Mouse (Mus musculus) midbrain, embryonic 16.5 days (tissue): ENCODE measurements at regions not wholly inside any gene's neighbourhood (a gene's known extent, or its start where the extent isn't known, plus 50 kb on each side); places are given as distances from the start of the nearest gene placed in this dataset.

Experiments
- ATAC-seq: fragments of 200-750 bp; cut with Nextera tagmentation; 2 replicates; pipeline ENCODE4 v1.8.0; 2017; ENCODE audit warnings: moderate TSS enrichment
- H3K27ac ChIP-seq: fragments of 300-500 bp; sonication (generic); 2 replicates; pipeline ENCODE4 v1.5.1; 2014; ENCODE audit warnings: mild to moderate bottlenecking, low read length, mixed read lengths
- H3K27me3 ChIP-seq: fragments of 300-500 bp; sonication (generic); 2 replicates; pipeline ENCODE4 v1.6.1; 2014; ENCODE audit warnings: low read depth, low read length, mixed read lengths; ENCODE audit not compliant: control insufficient read depth, insufficient read depth
- H3K36me3 ChIP-seq: fragments of 300-500 bp; sonication (generic); 2 replicates; pipeline ENCODE4 v1.6.1; 2014; ENCODE audit warnings: mild to moderate bottlenecking, low read length, moderate library complexity, mixed read lengths; ENCODE audit not compliant: control insufficient read depth, insufficient read depth
- H3K4me1 ChIP-seq: fragments of 300-500 bp; sonication (generic); 2 replicates; pipeline ENCODE4 v1.6.1; 2014; ENCODE audit warnings: mild to moderate bottlenecking, low read length, mixed read lengths; ENCODE audit not compliant: control insufficient read depth, insufficient read depth
- H3K4me2 ChIP-seq: fragments of 300-500 bp; sonication (generic); 2 replicates; pipeline ENCODE4 v1.6.1; 2014; ENCODE audit warnings: mild to moderate bottlenecking, low read length, mixed read lengths
- H3K4me3 ChIP-seq: fragments of 300-500 bp; sonication (generic); 2 replicates; pipeline ENCODE4 v1.5.1; 2014; ENCODE audit warnings: low read depth, mild to moderate bottlenecking, low read length, moderate library complexity, mixed read lengths
- H3K9ac ChIP-seq: fragments of 300-500 bp; sonication (generic); 2 replicates; pipeline ENCODE4 v1.6.1; 2014; ENCODE audit warnings: low read depth, low read length, mixed read lengths
- H3K9me3 ChIP-seq: fragments of 300-500 bp; sonication (generic); replicated peaks from 2 replicates; pipeline ENCODE4 v1.6.1; 2014; ENCODE audit warnings: mild to moderate bottlenecking, low read length, mixed read lengths; ENCODE audit not compliant: control insufficient read depth, poor library complexity, severe bottlenecking
- WGBS: fragments of 180-500 bp; shearing (Covaris S2); extraction: QIAGEN DNeasy Blood & Tissue Kit; methylation state at CpG from one replicate; pipeline ENCODE4 v1.1.7; 2014; 5-methylcytosine and 5-hydroxymethylcytosine counted together

DNA sequence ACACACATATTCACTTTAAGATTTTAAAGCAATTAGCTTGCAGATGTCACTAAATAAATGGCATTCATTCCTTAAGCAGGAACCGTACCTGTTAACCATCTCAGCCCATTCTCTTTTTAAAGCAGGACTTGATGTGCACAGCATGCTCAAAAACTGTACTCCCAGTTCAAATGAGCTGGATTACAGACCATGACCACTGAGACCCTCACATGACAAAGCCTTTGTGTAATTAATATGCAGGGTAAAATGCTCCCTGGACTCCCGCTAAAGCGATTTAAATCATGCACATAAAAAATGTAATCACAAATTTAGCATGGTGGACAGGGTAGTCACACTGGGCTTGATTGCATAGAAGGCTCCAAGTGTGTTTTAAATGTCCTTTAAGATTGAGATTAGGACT, 547.2 kb downstream of the Nr4a2 start:
- ATAC-seq, result no peak

DNA sequence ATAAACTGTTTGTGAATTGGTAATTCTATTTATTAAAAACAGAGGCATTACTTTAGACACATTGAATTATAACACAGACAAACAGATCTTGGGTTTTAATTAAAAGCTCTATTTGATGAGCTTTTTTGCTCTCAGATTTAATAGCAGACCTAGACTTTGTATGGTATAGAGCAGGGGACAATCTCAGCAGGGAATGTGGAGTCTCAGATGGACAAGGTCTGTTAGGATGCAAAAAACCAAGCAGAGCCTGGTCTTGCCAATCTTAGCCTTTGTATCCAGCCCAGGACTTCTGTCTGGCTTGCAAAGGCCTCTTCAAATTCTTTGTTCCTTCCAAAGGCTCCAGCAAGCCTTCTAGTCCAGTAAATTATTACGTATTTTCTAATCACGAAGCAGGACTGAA, 551.0 kb downstream of the Nr4a2 start:
- Histone ChIP-seq H3K4me1 (no peaks in the 10 kb centered on the region), H3K4me3 (no peak overlapping the region), H3K27me3 (no peaks in the 10 kb centered on the region), H3K27ac (no peak overlapping the region), H3K36me3 (no peaks in the 10 kb centered on the region), H3K4me2 (no peak overlapping the region), H3K9ac (no peak overlapping the region), H3K9me3 (no peaks in the 10 kb centered on the region)
- ATAC-seq, result no peak
- WGBS, result 57% methylated on average over 2 of the region's 2 CpGs

More for the DNA sequence above, 547.2 kb downstream of the Nr4a2 start:
- Histone ChIP-seq H3K27me3 (no peaks in the 10 kb centered on the region), H3K36me3 (no peaks in the 10 kb centered on the region), H3K27ac (no peak overlapping the region), H3K4me1 (no peaks in the 10 kb centered on the region), H3K9me3 (no peaks in the 10 kb centered on the region), H3K4me3 (no peak overlapping the region), H3K9ac (no peak overlapping the region), H3K4me2 (no peak overlapping the region)
- WGBS, result 30% methylated on average over 3 of the region's 3 CpGs

DNA sequence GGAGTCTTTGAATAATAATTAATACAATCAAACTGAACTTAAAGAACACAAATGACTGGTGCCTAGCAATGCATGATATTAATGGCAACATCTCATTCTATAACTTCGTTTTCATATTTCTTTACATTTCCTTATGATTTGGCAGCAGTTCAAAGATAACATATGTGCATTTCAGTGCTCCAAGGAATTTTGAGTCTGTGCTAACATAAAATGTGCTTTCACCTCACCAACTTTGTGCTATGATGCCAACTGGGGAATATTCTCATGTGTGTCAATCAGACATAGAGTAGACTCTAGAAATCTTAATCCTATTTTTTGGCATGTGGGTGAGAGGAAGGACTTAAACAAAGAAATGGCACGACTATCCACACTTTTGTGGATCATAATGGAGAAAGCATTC, 562.5 kb downstream of the Nr4a2 start:
- H3K27ac ChIP-seq, result no peak overlapping the region
- no peak overlapping the region for H3K4me3 ChIP-seq
- H3K4me1 ChIP-seq, result no peaks in the 10 kb centered on the region
- H3K36me3 ChIP-seq, result no peaks in the 10 kb centered on the region
- no peaks in the 10 kb centered on the region for H3K9me3 ChIP-seq
- no peak overlapping the region for H3K9ac ChIP-seq
- ATAC-seq, result no peak
- WGBS, result 71% methylated on average over 2 of the region's 2 CpGs
- H3K27me3 ChIP-seq, result no peaks in the 10 kb centered on the region
- H3K4me2 ChIP-seq, result no peak overlapping the region

DNA sequence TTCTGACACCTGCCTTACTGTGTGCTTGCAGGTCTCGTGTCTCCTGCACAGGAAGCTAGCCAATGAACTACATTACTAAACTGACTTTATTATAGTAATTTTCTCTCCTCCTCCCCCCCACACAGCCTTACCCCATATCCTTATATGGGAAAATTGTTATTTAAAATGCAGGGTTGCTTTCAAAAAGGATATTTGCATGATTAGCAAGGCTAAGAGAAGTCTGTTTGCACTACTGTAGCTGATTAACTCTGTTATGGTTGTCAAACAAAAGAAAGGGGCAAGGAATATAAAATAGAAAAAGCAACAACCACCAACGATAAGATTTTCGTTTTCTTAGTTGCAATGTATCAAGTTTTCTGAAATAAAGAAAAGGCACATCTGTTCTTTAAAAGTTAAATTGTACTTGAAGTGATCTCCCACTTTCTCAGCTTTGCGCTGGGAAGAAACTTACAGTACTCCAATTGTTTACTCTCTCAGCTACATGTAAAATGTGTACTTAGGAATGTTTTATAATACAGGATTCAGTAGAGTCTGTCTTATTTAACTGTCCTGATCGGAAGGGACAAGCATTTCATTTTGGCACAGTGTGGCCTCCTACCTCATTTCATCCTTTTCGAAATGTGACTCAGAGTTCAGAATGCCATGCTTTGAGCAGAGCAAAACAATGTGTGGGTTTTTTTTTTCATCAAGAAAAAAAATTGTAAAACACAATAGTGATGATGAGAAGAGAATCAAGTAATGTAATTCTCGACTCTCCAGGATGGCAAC, 571.4 kb downstream of the Nr4a2 start:
- no peaks in the 10 kb centered on the region for H3K36me3 ChIP-seq
- no peaks in the 10 kb centered on the region for H3K9me3 ChIP-seq
- H3K4me1 ChIP-seq, result no peaks in the 10 kb centered on the region
- no peak overlapping the region for H3K9ac ChIP-seq
- no peak for ATAC-seq
- H3K27me3 ChIP-seq, result no peaks in the 10 kb centered on the region
- no peak overlapping the region for H3K4me3 ChIP-seq
- WGBS, result 58% methylated on average over 7 of the region's 7 CpGs
- H3K27ac ChIP-seq, result no peak overlapping the region
- no peak overlapping the region for H3K4me2 ChIP-seq

DNA sequence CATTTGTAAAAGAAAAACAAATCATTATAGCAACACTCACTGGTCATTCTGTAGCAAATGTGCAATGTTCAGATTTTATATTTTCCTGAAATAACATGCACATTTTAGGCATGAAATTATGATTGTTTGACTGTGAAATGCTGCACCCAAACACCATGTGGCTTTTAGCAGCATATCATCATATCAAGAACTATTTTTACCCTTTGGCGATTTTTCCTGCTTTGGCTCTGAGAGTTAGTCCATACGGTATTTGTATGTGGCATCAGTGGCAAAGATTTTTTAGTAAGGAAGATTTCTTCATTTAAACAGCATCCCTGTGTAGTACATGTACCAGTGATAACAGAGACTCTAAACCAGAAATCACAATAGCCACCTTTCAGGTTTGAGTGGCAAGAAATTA, 573.6 kb downstream of the Nr4a2 start:
- Histone ChIP-seq H3K4me1 (no peaks in the 10 kb centered on the region), H3K9ac (no peak overlapping the region), H3K4me2 (no peak overlapping the region), H3K9me3 (no peaks in the 10 kb centered on the region), H3K36me3 (no peaks in the 10 kb centered on the region), H3K27me3 (no peaks in the 10 kb centered on the region), H3K27ac (no peak overlapping the region), H3K4me3 (no peak overlapping the region)
- ATAC-seq, result no peak
- WGBS, result 87% methylated on average over 2 of the region's 2 CpGs

DNA sequence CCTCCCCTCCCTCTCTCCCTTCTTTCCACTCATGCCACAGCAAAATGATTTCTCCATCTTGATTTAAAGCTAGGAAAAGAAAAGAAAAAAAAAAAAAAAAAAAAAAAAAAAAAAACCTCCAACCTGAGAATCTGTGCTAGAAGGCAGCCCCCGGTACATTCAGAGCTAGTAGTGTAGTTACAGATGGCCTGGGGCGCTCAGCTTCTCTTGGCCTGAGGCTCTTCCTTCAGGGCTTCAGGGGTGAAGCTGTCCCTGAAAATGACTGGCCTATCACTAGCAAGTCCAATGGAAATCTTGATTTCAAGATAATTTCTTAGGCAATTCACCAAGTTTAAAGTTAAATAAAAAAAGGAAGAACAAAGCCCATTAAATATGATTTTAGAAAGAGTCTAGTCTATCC, 583.1 kb downstream of the Nr4a2 start:
- Histone ChIP-seq H3K9me3 (no peaks in the 10 kb centered on the region), H3K9ac (no peak overlapping the region), H3K27me3 (no peaks in the 10 kb centered on the region), H3K4me3 (no peak overlapping the region), H3K36me3 (no peaks in the 10 kb centered on the region), H3K4me2 (no peak overlapping the region), H3K4me1 (0 out of 2 replicates have a peak, but pooled peaks cover 2% of the 10 kb centered on the region), H3K27ac (no peak overlapping the region)
- no peak for ATAC-seq
- 61% methylated on average over 2 of the region's 2 CpGs for WGBS

DNA sequence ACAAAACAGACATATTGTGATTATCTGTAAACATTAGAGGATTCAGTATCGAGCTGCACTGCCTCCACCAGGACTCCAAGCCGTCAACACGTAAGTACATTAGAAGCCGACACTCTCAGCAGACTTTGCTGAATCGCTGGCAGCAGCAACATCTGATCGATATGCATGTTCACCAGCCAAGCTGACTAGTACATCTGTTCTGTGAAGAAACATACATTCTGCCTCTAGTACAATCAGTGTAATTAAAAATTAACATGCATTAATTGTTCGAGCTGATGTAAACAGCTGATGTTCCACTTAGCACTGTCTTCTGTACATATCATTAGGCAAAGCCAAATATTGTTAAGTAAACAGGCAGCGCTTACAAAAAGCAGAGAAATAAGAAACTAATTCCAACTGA, 584.0 kb downstream of the Nr4a2 start:
- Histone ChIP-seq H3K4me3 (no peak overlapping the region), H3K36me3 (no peaks in the 10 kb centered on the region), H3K4me1 (0 out of 2 replicates have a peak, but pooled peaks cover 2% of the 10 kb centered on the region), H3K27ac (no peak overlapping the region), H3K9me3 (no peaks in the 10 kb centered on the region), H3K27me3 (no peaks in the 10 kb centered on the region), H3K4me2 (no peak overlapping the region), H3K9ac (no peak overlapping the region)
- WGBS, result 73% methylated on average over 8 of the region's 8 CpGs
- ATAC-seq, result peak; percentile 45; the same call in 1 of the 2 replicates

DNA sequence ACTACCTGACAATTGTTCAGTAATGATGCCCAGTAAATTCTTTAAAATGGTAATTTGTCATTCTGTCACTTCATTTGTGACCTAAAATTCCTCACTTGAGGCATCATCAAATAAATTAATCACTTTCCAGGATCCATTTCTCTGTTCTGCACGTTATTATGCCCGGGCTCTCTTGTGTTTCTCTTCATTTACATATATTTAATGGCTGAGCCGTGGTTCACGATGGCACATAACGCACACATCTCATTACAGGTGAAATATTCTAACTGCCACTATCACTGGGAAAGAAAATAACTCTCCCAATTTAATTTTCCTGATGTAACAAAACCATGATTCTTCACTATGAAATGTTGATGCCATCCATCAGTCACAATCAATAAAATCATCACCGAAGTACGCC, 604.4 kb downstream of the Nr4a2 start:
- peak; percentile 42; the same call in 1 of the 2 replicates for ATAC-seq
- no peaks in the 10 kb centered on the region for H3K4me1 ChIP-seq
- no peak overlapping the region for H3K27ac ChIP-seq
- 48% methylated on average over 7 of the region's 7 CpGs for WGBS
- no peaks in the 10 kb centered on the region for H3K27me3 ChIP-seq
- H3K36me3 ChIP-seq, result no peaks in the 10 kb centered on the region
- H3K4me2 ChIP-seq, result 0 out of 2 replicates have a peak overlapping the region, but pooled peaks have one; percentile 9
- no peak overlapping the region for H3K4me3 ChIP-seq
- H3K9me3 ChIP-seq, result no peaks in the 10 kb centered on the region
- H3K9ac ChIP-seq, result no peak overlapping the region
